Mouse (Mus musculus) midbrain, postnatal 0 days (tissue): ENCODE results near the gene Celf2. TPM values are rescaled to one million over a fixed set of nuclear protein-coding genes. Genes with fewer than 3 reads are reported as not detected.

Experiments used
- ATAC-seq: fragments of 200-750 bp; cut with Nextera tagmentation; 2 replicates; pipeline ENCODE4 v1.8.0; 2017; ENCODE audit warnings: moderate number of reproducible peaks, mild to moderate bottlenecking, moderate TSS enrichment, moderate library complexity; ENCODE audit not compliant: low FRiP score
- DNase-seq: peaks from one replicate; pipeline ENCODE4 v3.0.0-alpha.2; 2015; ENCODE audit warnings: low spot score
- H3K27ac ChIP-seq: fragments of 300-500 bp; sonication (generic); 2 replicates; pipeline ENCODE4 v1.5.1; 2014; ENCODE audit warnings: low read depth, mild to moderate bottlenecking, low read length, mixed read lengths
- H3K27me3 ChIP-seq: fragments of 300-500 bp; sonication (generic); 2 replicates; pipeline ENCODE4 v1.6.1; 2014; ENCODE audit warnings: low read length, control low read depth, mixed read lengths; ENCODE audit not compliant: insufficient read depth
- H3K36me3 ChIP-seq: fragments of 300-500 bp; sonication (generic); 2 replicates; pipeline ENCODE4 v1.6.1; 2014; ENCODE audit warnings: low read length, control low read depth, mixed read lengths; ENCODE audit not compliant: insufficient read depth
- H3K4me1 ChIP-seq: fragments of 300-500 bp; sonication (generic); 2 replicates; pipeline ENCODE4 v1.6.1; 2014; ENCODE audit warnings: mild to moderate bottlenecking, control low read depth, antibody characterized with exemption, low read length, mixed read lengths; ENCODE audit not compliant: insufficient read depth
- H3K4me2 ChIP-seq: fragments of 300-500 bp; sonication (generic); 2 replicates; pipeline ENCODE4 v1.6.1; 2014; ENCODE audit warnings: low read depth, mild to moderate bottlenecking, low read length, mixed read lengths; ENCODE audit not compliant: poor library complexity, severe bottlenecking
- H3K4me3 ChIP-seq: fragments of 300-500 bp; sonication (generic); 2 replicates; pipeline ENCODE4 v1.5.1; 2014; ENCODE audit warnings: low read depth, mild to moderate bottlenecking, low read length, moderate library complexity
- H3K9ac ChIP-seq: fragments of 300-500 bp; sonication (generic); replicated peaks from 2 replicates; pipeline ENCODE4 v1.6.1; 2014; ENCODE audit warnings: mild to moderate bottlenecking, low read length, moderate library complexity, mixed read lengths; ENCODE audit not compliant: poor library complexity, severe bottlenecking
- H3K9me3 ChIP-seq: fragments of 300-500 bp; sonication (generic); 2 replicates; pipeline ENCODE4 v1.6.1; 2016; ENCODE audit warnings: low read length, control low read depth
- CTCF ChIP-seq: IDR thresholded peaks from 2 replicates; pipeline ENCODE4 v1.5.1; 2016; ENCODE audit warnings: antibody characterized with exemption, mild to moderate bottlenecking
- WGBS: fragments of 180-500 bp; shearing (Covaris S2); extraction: QIAGEN DNeasy Blood & Tissue Kit; methylation state at CpG from one replicate; pipeline ENCODE4 v1.1.7; 2014; 5-methylcytosine and 5-hydroxymethylcytosine counted together
- polyA plus RNA-seq: library from polyadenylated mRNA; unstranded; fragments of >200 nt; fragmentation: Nextera tagmentation; extraction: Ambion mirVana; gene quantifications from 2 replicates; pipeline ENCODE4 v1.2.1, GENCODE M21; 2015
- total RNA-seq: library from RNA; depleted of rRNA; stranded (reverse); fragments of >200 nt; gene quantifications from 2 replicates; pipeline ENCODE4 v1.2.3, GENCODE M21; 2014

The Celf2 gene
- total and polyA plus RNA-seq, 2 experiments from 2014 or later, result 112 to 135 TPM

GRCm38 (mm10) chr2:7342911-7343478 lies 166.4 kb downstream of the Celf2 start:
- H3K4me2 ChIP-seq, result no peak overlapping the region
- no peak for TF ChIP-seq CTCF
- WGBS, result 64% methylated on average over 8 of the region's 8 CpGs
- H3K27ac ChIP-seq, result no peak overlapping the region
- no peak overlapping the region for H3K9ac ChIP-seq
- no peak overlapping the region for H3K4me3 ChIP-seq
- DNase-seq (no peak), ATAC-seq (no peak)
- no peaks in the 10 kb centered on the region for H3K27me3 ChIP-seq
- H3K4me1 ChIP-seq, result no peaks in the 10 kb centered on the region
- H3K9me3 ChIP-seq, result no peaks in the 10 kb centered on the region
- no peaks in the 10 kb centered on the region for H3K36me3 ChIP-seq

- no peaks in the 10 kb centered on the region for H3K9me3 ChIP-seq
- no peaks in the 10 kb centered on the region for H3K27me3 ChIP-seq
- no peak overlapping the region for H3K4me2 ChIP-seq
- no peak overlapping the region for H3K9ac ChIP-seq
- no peak overlapping the region for H3K27ac ChIP-seq
- DNase-seq (no peak), ATAC-seq (no peak)
- no peak overlapping the region for H3K4me3 ChIP-seq
- TF ChIP-seq CTCF, result no peak
- H3K36me3 ChIP-seq, result no peaks in the 10 kb centered on the region
- no peaks in the 10 kb centered on the region for H3K4me1 ChIP-seq
- WGBS, result 73% methylated on average over 2 of the region's 2 CpGs
These were observed 174.5 kb downstream of the Celf2 start for GRCm38 (mm10) chr2:7334846-7335245.

GRCm38 (mm10) chr2:7328018-7328899 lies 181.1 kb downstream of the Celf2 start:
- H3K4me1 ChIP-seq, result no peaks in the 10 kb centered on the region
- TF ChIP-seq CTCF, result peak; percentile 27; the same call in 1 of the 2 replicates

GRCm38 (mm10) chr2:7319760-7320159 lies 189.6 kb downstream of the Celf2 start:
- H3K36me3 ChIP-seq, result no peaks in the 10 kb centered on the region
- no peak for TF ChIP-seq CTCF
- H3K4me3 ChIP-seq, result no peak overlapping the region
- H3K9ac ChIP-seq, result no peak overlapping the region
- ATAC-seq (no peak), DNase-seq (peak; percentile 19)
- no peaks in the 10 kb centered on the region for H3K27me3 ChIP-seq
- WGBS, result 46% methylated on average over 3 of the region's 3 CpGs
- no peaks in the 10 kb centered on the region for H3K9me3 ChIP-seq
- no peak overlapping the region for H3K27ac ChIP-seq
- H3K4me1 ChIP-seq, result no peaks in the 10 kb centered on the region
- no peak overlapping the region for H3K4me2 ChIP-seq

More at GRCm38 (mm10) chr2:7328018-7328899, 181.1 kb downstream of the Celf2 start:
- H3K9ac ChIP-seq, result no peak overlapping the region
- DNase-seq (no peak), ATAC-seq (no peak)
- no peak overlapping the region for H3K27ac ChIP-seq
- H3K4me2 ChIP-seq, result no peak overlapping the region
- H3K27me3 ChIP-seq, result no peaks in the 10 kb centered on the region
- H3K36me3 ChIP-seq, result no peaks in the 10 kb centered on the region
- H3K9me3 ChIP-seq, result no peaks in the 10 kb centered on the region
- 56% methylated on average over 8 of the region's 8 CpGs for WGBS
- H3K4me3 ChIP-seq, result no peak overlapping the region

GRCm38 (mm10) chr2:7311776-7312175 lies 197.6 kb downstream of the Celf2 start:
- no peak for ATAC-seq
- Histone ChIP-seq H3K9me3 (no peaks in the 10 kb centered on the region), H3K27me3 (no peaks in the 10 kb centered on the region), H3K27ac (no peak overlapping the region), H3K36me3 (no peaks in the 10 kb centered on the region), H3K9ac (no peak overlapping the region), H3K4me1 (peaks cover 5% of the 10 kb centered on the region; the same call in 1 of the 2 replicates), H3K4me3 (no peak overlapping the region), H3K4me2 (no peak overlapping the region)
- DNase-seq, result no peak
- 43% methylated on average over 3 of the region's 3 CpGs for WGBS
- no peak for TF ChIP-seq CTCF

- H3K27me3 ChIP-seq, result no peaks in the 10 kb centered on the region
- H3K27ac ChIP-seq, result no peak overlapping the region
- no peak overlapping the region for H3K4me2 ChIP-seq
- no peak for TF ChIP-seq CTCF
- DNase-seq (no peak), ATAC-seq (no peak)
- H3K36me3 ChIP-seq, result no peaks in the 10 kb centered on the region
- no peak overlapping the region for H3K9ac ChIP-seq
- peaks cover 5% of the 10 kb centered on the region; the same call in 1 of the 2 replicates for H3K4me1 ChIP-seq
- H3K4me3 ChIP-seq, result no peak overlapping the region
- no peaks in the 10 kb centered on the region for H3K9me3 ChIP-seq
- 60% methylated on average over 2 of the region's 2 CpGs for WGBS
These were observed 198.6 kb downstream of the Celf2 start for GRCm38 (mm10) chr2:7310840-7311182.
